Mouse (Mus musculus) hematopoietic stem cell, adult 5-6 weeks (primary cell): ENCODE data around the gene Usp18. TPM values are rescaled to one million over a fixed set of nuclear protein-coding genes. Genes with fewer than 3 reads are reported as not detected.

Experiments
- ATAC-seq, 2 experiments: fragments of 125-278 bp in 1 of 2; replicated peaks in 1 of 2; 2 replicates each; pipeline ENCODE4 v1.8.0; 2016 to 2017; ENCODE audit warnings: inconsistent platforms in 2 of 2, mild to moderate bottlenecking in 2 of 2, moderate number of reproducible peaks in 2 of 2, low read depth in 1 of 2, moderate TSS enrichment in 1 of 2; ENCODE audit not compliant: low FRiP score in 2 of 2, poor library complexity in 2 of 2, severe bottlenecking in 2 of 2, insufficient read depth in 1 of 2, low TSS enrichment in 1 of 2
- total RNA-seq: library from RNA; stranded (forward); fragments of 172-1452, 232-1000 nt; gene quantifications from 2 replicates; pipeline ENCODE4 v1.2.3, GENCODE M21; 2017

Gene Usp18
- total RNA-seq, 1 experiment from 2014 or later, result 11.8 TPM

GRCm38 (mm10) chr6:121262496-121262895 is 16.8 kb downstream of the Usp18 start:
- no peak for ATAC-seq

- no peak for ATAC-seq
Measured at GRCm38 (mm10) chr6:121270156-121270555, 24.4 kb downstream of the Usp18 start.

- no peak for ATAC-seq
Measured at GRCm38 (mm10) chr6:121271707-121272074, 26.0 kb downstream of the Usp18 start.

GRCm38 (mm10) chr6:121272075-121272800 is 26.5 kb downstream of the Usp18 start:
- peak; percentile 91 to 93 for ATAC-seq

- ATAC-seq, result peak in 1 of 2 experiments; percentile 27; a peak in 1 of 4 replicates
Measured at GRCm38 (mm10) chr6:121274356-121274755, 28.6 kb downstream of the Usp18 start.

- no peak for ATAC-seq
Measured at GRCm38 (mm10) chr6:121284132-121284531, 38.4 kb downstream of the Usp18 start.

GRCm38 (mm10) chr6:121299317-121299716 is 53.6 kb downstream of the Usp18 start:
- ATAC-seq, result no peak

- no peak for ATAC-seq
Measured at GRCm38 (mm10) chr6:121299954-121300353, 54.2 kb downstream of the Usp18 start, which contains the start of gene Slc6a13. TSS of gene Slc6a13 (plus strand) at chr6:121300227.

- no peak for ATAC-seq
Measured at GRCm38 (mm10) chr6:121300504-121300903, 54.8 kb downstream of the Usp18 start.

- no peak for ATAC-seq
Measured at GRCm38 (mm10) chr6:121303466-121304220, 57.9 kb downstream of the Usp18 start.

- ATAC-seq, result no peak
Measured at GRCm38 (mm10) chr6:121304630-121305029, 58.9 kb downstream of the Usp18 start.

GRCm38 (mm10) chr6:121305571-121305970 is 59.9 kb downstream of the Usp18 start:
- ATAC-seq, result no peak

- no peak for ATAC-seq
Measured at GRCm38 (mm10) chr6:121310984-121311383, 65.3 kb downstream of the Usp18 start.

GRCm38 (mm10) chr6:121319099-121319498 is 73.4 kb downstream of the Usp18 start:
- no peak for ATAC-seq

Other genes with a start within 250 kb of the Usp18 start
- 6.6 and 8.1 TPM in 2 replicates for gene Mical3, start 114.9 kb upstream of the Usp18 start, total RNA-seq
- 7.8 and 9.6 TPM in 2 replicates for gene Pex26, start 62.2 kb upstream of the Usp18 start, total RNA-seq
- gene Tuba8, start 35.2 kb upstream of the Usp18 start, total RNA-seq, result 7.3 and 14.6 TPM in 2 replicates
- gene Slc6a13, start 54.3 kb downstream of the Usp18 start, total RNA-seq, result 1.5 and 2.6 TPM in 2 replicates
- gene Slc6a12, start 97.2 kb downstream of the Usp18 start, total RNA-seq, result not detected in 2 replicates
- not detected in 2 replicates for gene Iqsec3, start 227.8 kb downstream of the Usp18 start, total RNA-seq